Mouse (Mus musculus) CH12.LX (cell line): ENCODE measurements at regions not wholly inside any gene's neighbourhood (a gene's known extent, or its start where the extent isn't known, plus 50 kb on each side); places are given as distances from the start of the nearest gene placed in this dataset.
A peak's percentile ranks its signal among the peaks of the same experiment; 100 is the strongest.

ENCODE experiments used
- DNase-seq: peaks from one replicate; pipeline ENCODE4 v3.0.0-alpha.2; 2013; ENCODE audit errors: extremely low read depth
- H3K27ac ChIP-seq: 2 replicates; pipeline ENCODE4 v1.5.1; 2012; ENCODE audit warnings: low read depth, mild to moderate bottlenecking, control low read depth, moderate library complexity; ENCODE audit not compliant: insufficient read depth
- H3K27me3 ChIP-seq: replicated peaks from 2 replicates; pipeline ENCODE3; 2012; ENCODE audit warnings: inconsistent platforms
- H3K36me3 ChIP-seq, 2 experiments: replicated peaks in 1 of 2; 2 replicates each; pipeline versions ENCODE3 to v1.6.1; 2012; ENCODE audit warnings: inconsistent platforms in 1 of 2, low read length in 1 of 2, mild to moderate bottlenecking in 1 of 2, mixed read lengths in 1 of 2, moderate library complexity in 1 of 2; ENCODE audit not compliant: control insufficient read depth in 1 of 2, insufficient read depth in 1 of 2
- H3K4me1 ChIP-seq, 2 experiments: 2 replicates each; pipeline ENCODE4 v1.6.1; 2012; ENCODE audit warnings: inconsistent platforms in 1 of 2, moderate library complexity in 1 of 2; ENCODE audit not compliant: insufficient read depth in 2 of 2, control insufficient read depth in 1 of 2
- H3K4me2 ChIP-seq: 2 replicates; pipeline ENCODE4 v1.6.1; 2012; ENCODE audit warnings: low read depth, mild to moderate bottlenecking, control low read depth; ENCODE audit not compliant: poor library complexity, insufficient read depth, severe bottlenecking
- H3K4me3 ChIP-seq, 3 experiments: fragments of 150-350 bp in 1 of 3; sonication (generic) in 1 of 3; replicated peaks in 1 of 3; 2 replicates each; pipeline versions ENCODE3 to v1.5.1; 2011 to 2012; ENCODE audit warnings: low read depth in 2 of 3, low read length in 2 of 3, mild to moderate bottlenecking in 2 of 3, moderate library complexity in 2 of 3, control low read depth in 1 of 3, improper control_type of control experiment in 1 of 3, inconsistent platforms in 1 of 3, mixed read lengths in 1 of 3; ENCODE audit not compliant: poor library complexity in 1 of 3
- H3K79me2 ChIP-seq: replicated peaks from 2 replicates; pipeline ENCODE4 v1.6.1; 2012; ENCODE audit warnings: mild to moderate bottlenecking, moderate library complexity; ENCODE audit not compliant: control insufficient read depth, poor library complexity, insufficient read depth, severe bottlenecking; ENCODE audit errors: extremely low read depth
- H3K9ac ChIP-seq: 2 replicates; pipeline ENCODE4 v1.6.1; 2012; ENCODE audit warnings: low read depth, mild to moderate bottlenecking, control low read depth, moderate library complexity; ENCODE audit not compliant: insufficient read depth
- H3K9me3 ChIP-seq: replicated peaks from 2 replicates; pipeline ENCODE3; 2012; ENCODE audit warnings: low read length, inconsistent platforms, mixed read lengths
- CHD2 ChIP-seq: IDR thresholded peaks from 2 replicates; pipeline ENCODE4 v1.6.1; 2011; ENCODE audit warnings: low read length, improper control_type of control experiment
- CTCF ChIP-seq, 2 experiments: IDR thresholded peaks in 1 of 2; conservative IDR thresholded peaks in 1 of 2; 2 replicates each; pipeline ENCODE4 v1.5.1; 2011 to 2012; ENCODE audit warnings: low read depth in 2 of 2, low read length in 2 of 2, improper control_type of control experiment in 1 of 2, inconsistent platforms in 1 of 2, mild to moderate bottlenecking in 1 of 2, moderate library complexity in 1 of 2
- E2F4 ChIP-seq: IDR thresholded peaks from 2 replicates; pipeline ENCODE4 v1.6.1; 2011; ENCODE audit warnings: low read depth, low read length, improper control_type of control experiment; ENCODE audit not compliant: insufficient replicate concordance
- ELF1 ChIP-seq: IDR thresholded peaks from 2 replicates; pipeline ENCODE4 v1.6.1; 2014; ENCODE audit warnings: low read depth, mild to moderate bottlenecking, inconsistent platforms, low read length, improper control_type of control experiment
- EP300 ChIP-seq: IDR thresholded peaks from 2 replicates; pipeline ENCODE4 v1.6.1; 2011; ENCODE audit warnings: low read length, improper control_type of control experiment
- ETS1 ChIP-seq: conservative IDR thresholded peaks from 2 replicates; pipeline ENCODE4 v1.6.1; 2012; ENCODE audit warnings: low read depth, mild to moderate bottlenecking, inconsistent platforms, low read length, improper control_type of control experiment, moderate library complexity
- IRF4 ChIP-seq: IDR thresholded peaks from 2 replicates; pipeline ENCODE4 v1.6.1; 2014; ENCODE audit warnings: low read depth, mild to moderate bottlenecking, inconsistent platforms, low read length, improper control_type of control experiment
- JUN ChIP-seq: IDR thresholded peaks from 2 replicates; pipeline ENCODE4 v1.6.1; 2011; ENCODE audit warnings: low read depth, mild to moderate bottlenecking, low read length, improper control_type of control experiment, moderate library complexity; ENCODE audit not compliant: insufficient read depth
- JUND ChIP-seq: conservative IDR thresholded peaks from 2 replicates; pipeline ENCODE4 v1.6.1; 2011; ENCODE audit warnings: low read depth, low read length, improper control_type of control experiment
- KAT2A ChIP-seq: IDR thresholded peaks from 2 replicates; pipeline ENCODE4 v1.6.1; 2012; ENCODE audit warnings: low read length, improper control_type of control experiment, inconsistent platforms; ENCODE audit not compliant: insufficient replicate concordance
- MAFK ChIP-seq: IDR thresholded peaks from 2 replicates; pipeline ENCODE4 v1.6.1; 2011; ENCODE audit warnings: low read length, improper control_type of control experiment; ENCODE audit not compliant: insufficient replicate concordance
- MEF2A ChIP-seq: IDR thresholded peaks from 2 replicates; pipeline ENCODE4 v1.6.1; 2014; ENCODE audit warnings: low read depth, mild to moderate bottlenecking, inconsistent platforms, low read length, improper control_type of control experiment, borderline replicate concordance
- MXI1 ChIP-seq: IDR thresholded peaks from 2 replicates; pipeline ENCODE4 v1.6.1; 2011; ENCODE audit warnings: mild to moderate bottlenecking, low read depth, low read length, improper control_type of control experiment
- NELFE ChIP-seq: IDR thresholded peaks from 2 replicates; pipeline ENCODE4 v1.6.1; 2011; ENCODE audit warnings: low read depth, low read length, improper control_type of control experiment
- POLR2AphosphoS2 ChIP-seq: IDR thresholded peaks from 2 replicates; pipeline ENCODE4 v1.6.1; 2011; ENCODE audit warnings: low read depth, low read length, improper control_type of control experiment
- RAD21 ChIP-seq: IDR thresholded peaks from 2 replicates; pipeline ENCODE4 v1.6.1; 2011; ENCODE audit warnings: low read depth, mild to moderate bottlenecking, low read length, improper control_type of control experiment, moderate library complexity
- RCOR1 ChIP-seq: conservative IDR thresholded peaks from 2 replicates; pipeline ENCODE4 v1.6.1; 2012; ENCODE audit warnings: low read depth, mild to moderate bottlenecking, inconsistent platforms, low read length, improper control_type of control experiment
- SIN3A ChIP-seq: IDR thresholded peaks from 2 replicates; pipeline ENCODE4 v1.6.1; 2012; ENCODE audit warnings: low read length, improper control_type of control experiment, inconsistent platforms
- SMC3 ChIP-seq: IDR thresholded peaks from 2 replicates; pipeline ENCODE4 v1.6.1; 2011; ENCODE audit warnings: low read depth, low read length, improper control_type of control experiment
- TBP ChIP-seq: conservative IDR thresholded peaks from 2 replicates; pipeline ENCODE4 v1.6.1; 2011; ENCODE audit warnings: low read depth, low read length, improper control_type of control experiment
- TCF12 ChIP-seq: IDR thresholded peaks from 2 replicates; pipeline ENCODE4 v1.6.1; 2014; ENCODE audit warnings: low read depth, mild to moderate bottlenecking, inconsistent platforms, low read length, improper control_type of control experiment
- ZMIZ1 ChIP-seq: IDR thresholded peaks from 2 replicates; pipeline ENCODE4 v1.6.1; 2012; ENCODE audit warnings: low read depth, mild to moderate bottlenecking, inconsistent platforms, low read length, improper control_type of control experiment
- ZNF384 ChIP-seq: IDR thresholded peaks from 2 replicates; pipeline ENCODE4 v1.6.1; 2012; ENCODE audit warnings: low read depth, low read length, improper control_type of control experiment, inconsistent platforms
- dilution Hi-C: fragments of 300-500 bp; cut with MboI; formaldehyde crosslinking; loops from 2 replicates; pipeline ENCODE4 v1.14.3; 2020; ENCODE audit warnings: low sequenced_read_pairs; ENCODE audit not compliant: extremely low pct_unique_long_range_greater_than_20kb, extremely low pct_ligation_motif_present
- in situ Hi-C: fragments of 300-500 bp; cut with MboI; formaldehyde crosslinking; loops from 3 replicates; pipeline ENCODE4 v1.14.3; 2019; ENCODE audit warnings: low sequenced_read_pairs, low pct_ligation_motif_present, low pct_unique_long_range_greater_than_20kb, mixed read lengths

- no peak overlapping the region for H3K27ac ChIP-seq
- dilution Hi-C loops = no loop called here
- H3K36me3 ChIP-seq = no peaks in the 10 kb centered on the region
- no peaks in the 10 kb centered on the region for H3K27me3 ChIP-seq
- H3K4me2 ChIP-seq = no peak overlapping the region
- no peak for TF ChIP-seq SIN3A
- no peak for TF ChIP-seq MXI1
- TF ChIP-seq, all 38 proteins: peak for 0
- Histone ChIP-seq H3K4me1 (peaks cover 0 to 23% of the 10 kb centered on the region in 2 experiments; a peak in 2 of 4 replicates), H3K9me3 (no peaks in the 10 kb centered on the region), H3K79me2 (no peaks in the 10 kb centered on the region), H3K9ac (no peak overlapping the region), H3K4me3 (no peak overlapping the region)
- DNase-seq = peak; percentile 48
- in situ Hi-C loops = no loop called here
These were observed 258.9 kb downstream of the Sqor start for GRCm38 (mm10) chr2:123023918-123024317.

DNA sequence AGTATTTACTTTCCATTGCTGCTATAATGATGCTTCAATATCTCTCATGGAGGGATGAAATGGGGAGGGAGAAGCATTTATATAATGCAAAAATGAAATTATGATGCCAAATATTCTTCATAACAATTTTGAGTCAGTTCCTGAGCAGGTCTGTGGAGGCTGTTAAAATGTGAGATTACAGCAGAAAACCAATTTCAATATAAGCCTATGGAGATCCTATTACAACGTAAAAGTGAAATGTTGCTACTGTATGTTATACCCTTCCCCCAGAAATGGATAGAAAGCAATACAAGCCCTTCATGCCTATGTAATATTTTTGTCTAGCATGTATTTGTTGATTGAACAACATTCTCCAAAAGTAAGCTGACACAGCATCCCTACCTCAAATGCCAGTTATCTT lies 259.3 kb downstream of the Sqor start:
- Histone ChIP-seq H3K9me3 (no peaks in the 10 kb centered on the region), H3K27me3 (no peaks in the 10 kb centered on the region), H3K4me3 (no peak overlapping the region), H3K9ac (no peak overlapping the region), H3K79me2 (no peaks in the 10 kb centered on the region), H3K4me2 (no peak overlapping the region), H3K4me1 (peaks cover 0 to 23% of the 10 kb centered on the region in 2 experiments; a peak in 2 of 4 replicates), H3K27ac (no peak overlapping the region)
- DNase-seq = no peak
- dilution Hi-C loops (no loop called here), in situ Hi-C loops (no loop called here)
- TF ChIP-seq SIN3A (no peak), TCF12 (no peak), NELFE (no peak), TBP (no peak), ELF1 (no peak), SMC3 (no peak), JUND (no peak), CTCF (conservative IDR thresholded peaks at IDR 0.05 in 1 of 2, IDR thresholded peaks at IDR 0.05 in 1 of 2; ENCODE audit: low read depth in 2 of 2, low read length in 2 of 2) (no peak), ZMIZ1 (no peak), EP300 (no peak), MAFK (no peak), IRF4 (no peak), KAT2A (no peak)
- TF ChIP-seq, all 38 proteins: peak for 0
- H3K36me3 ChIP-seq = no peaks in the 10 kb centered on the region

DNA sequence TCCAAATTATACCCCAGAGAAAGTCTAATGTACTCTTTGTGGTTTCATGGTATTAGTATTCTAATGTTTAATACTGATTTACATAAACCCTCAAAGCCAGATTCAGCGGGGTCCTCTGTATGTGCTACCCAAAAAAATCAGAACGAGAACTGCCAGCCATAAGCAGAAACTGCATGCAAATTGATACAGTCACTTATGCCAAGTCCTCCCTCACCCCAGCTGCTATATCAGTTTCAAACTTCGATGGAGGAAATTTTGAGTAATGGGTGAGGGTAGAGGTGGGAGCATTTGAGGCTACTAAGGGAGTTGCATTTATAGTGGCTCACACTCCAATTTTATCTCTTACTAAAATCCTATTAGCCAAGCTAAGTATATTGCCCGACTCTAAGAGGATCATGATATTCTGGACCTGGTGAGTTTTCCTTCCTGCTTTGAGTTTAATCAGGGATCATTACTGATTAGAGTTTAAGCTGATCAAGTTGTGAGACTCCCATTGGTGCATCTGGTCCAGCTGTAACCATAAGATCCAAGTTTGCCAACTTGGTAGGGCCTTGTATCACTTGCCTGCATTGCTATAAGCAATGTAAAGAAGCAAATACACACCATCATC lies 260.0 kb downstream of the Sqor start:
- in situ Hi-C loops = no loop called here
- Histone ChIP-seq H3K4me1 (peaks cover 0 to 23% of the 10 kb centered on the region in 2 experiments; a peak in 2 of 4 replicates), H3K27me3 (no peaks in the 10 kb centered on the region), H3K9ac (no peak overlapping the region), H3K4me3 (no peak overlapping the region), H3K4me2 (no peak overlapping the region), H3K27ac (no peak overlapping the region), H3K36me3 (no peaks in the 10 kb centered on the region), H3K79me2 (no peaks in the 10 kb centered on the region), H3K9me3 (no peaks in the 10 kb centered on the region)
- TF ChIP-seq CHD2 (0 out of 2 replicates have a peak, but pooled peaks have one; percentile 21), MEF2A (no peak; the same call in 1 of the 2 replicates), RAD21 (no peak), JUND (peak; percentile 47), E2F4 (no peak), ZNF384 (no peak), RCOR1 (no peak), EP300 (peak; percentile 44; the same call in 1 of the 2 replicates), POLR2AphosphoS2 (no peak), ETS1 (peak; percentile 46), JUN (no peak)
- dilution Hi-C loops = no loop called here
- DNase-seq = peak; percentile 57
